Mouse (Mus musculus) retina, postnatal 1 day (tissue): ENCODE results near the gene Usp18.

Experiments
- DNase-seq: peaks from one replicate; pipeline ENCODE4 v3.0.0-alpha.2; 2012

Gene Usp18

GRCm38 (mm10) chr6:121304630-121305029, 58.9 kb downstream of the Usp18 start:
- no peak for DNase-seq

GRCm38 (mm10) chr6:121305571-121305970, 59.9 kb downstream of the Usp18 start:
- DNase-seq, result no peak

- DNase-seq, result no peak
Measured at GRCm38 (mm10) chr6:121310984-121311383, 65.3 kb downstream of the Usp18 start.

- DNase-seq, result no peak
Measured at GRCm38 (mm10) chr6:121319099-121319498, 73.4 kb downstream of the Usp18 start.
